Mouse (Mus musculus): Measurements from ENCODE around the gene Camta1. TPM values are rescaled to one million over a fixed set of nuclear protein-coding genes. Genes with fewer than 3 reads are reported as not detected.
A peak's percentile ranks its signal among the peaks of the same experiment; 100 is the strongest.

Camta1 gene
- polyA plus RNA-seq, 2 experiments, result 7.3 to 32.8 TPM

DNA sequence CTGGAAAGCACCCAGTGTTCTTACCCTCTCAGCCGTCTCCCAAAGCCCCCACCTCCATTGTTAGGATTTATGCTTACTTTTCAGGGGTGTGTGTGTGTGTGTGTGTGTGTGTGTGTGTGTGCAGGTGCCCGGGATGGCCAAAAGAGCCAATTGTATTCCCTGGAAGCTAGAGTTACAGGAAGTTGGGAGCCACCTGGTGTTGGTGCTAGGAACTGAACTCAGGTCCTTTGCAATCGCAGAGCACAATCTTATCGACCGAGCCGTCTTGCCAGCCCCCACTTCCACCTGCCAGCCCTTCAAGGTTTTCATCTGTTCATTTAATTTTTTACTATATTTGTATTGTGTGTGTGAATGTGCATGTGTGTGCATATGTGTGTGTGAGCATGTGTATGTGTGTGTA is 31.6 kb upstream of the Camta1 start:
- no peak overlapping the region for H3K4me2 ChIP-seq (ENCODE audit: low read depth)
- DNase-seq (ENCODE audit: low read depth in 3 of 3, low spot score in 3 of 3), result no peak
- 56% methylated on average over 6 of the region's 6 CpGs for WGBS (ENCODE audit: insufficient replicate concordance)
- no peaks in the 10 kb centered on the region for H3K27me3 ChIP-seq (ENCODE audit: control insufficient read depth, insufficient read depth, low read length)
- no peak for ATAC-seq (ENCODE audit: insufficient read depth)
- H3K9me3 ChIP-seq (ENCODE audit: control insufficient read depth, low read length), result no peaks in the 10 kb centered on the region
- TF ChIP-seq CTCF (IDR thresholded peaks at IDR 0.05; ENCODE audit: low read depth), result peak; percentile 26; the same call in 1 of the 2 replicates
- no peak for TF ChIP-seq EP300 (IDR thresholded peaks at IDR 0.05; ENCODE audit: low read depth)
- H3K36me3 ChIP-seq (replicated peaks; ENCODE audit: control insufficient read depth, insufficient read depth, low read depth), result no peaks in the 10 kb centered on the region
- H3K4me1 ChIP-seq (replicated peaks; ENCODE audit: control insufficient read depth in 2 of 2, insufficient read depth in 2 of 2, low read length in 1 of 2), result no peaks in the 10 kb centered on the region
- H3K9ac ChIP-seq (replicated peaks), result no peak overlapping the region
- no peak overlapping the region for H3K27ac ChIP-seq
- no peak overlapping the region for H3K4me3 ChIP-seq (ENCODE audit: insufficient read depth in 1 of 2, low read depth in 2 of 2, low read length in 2 of 2)

DNA sequence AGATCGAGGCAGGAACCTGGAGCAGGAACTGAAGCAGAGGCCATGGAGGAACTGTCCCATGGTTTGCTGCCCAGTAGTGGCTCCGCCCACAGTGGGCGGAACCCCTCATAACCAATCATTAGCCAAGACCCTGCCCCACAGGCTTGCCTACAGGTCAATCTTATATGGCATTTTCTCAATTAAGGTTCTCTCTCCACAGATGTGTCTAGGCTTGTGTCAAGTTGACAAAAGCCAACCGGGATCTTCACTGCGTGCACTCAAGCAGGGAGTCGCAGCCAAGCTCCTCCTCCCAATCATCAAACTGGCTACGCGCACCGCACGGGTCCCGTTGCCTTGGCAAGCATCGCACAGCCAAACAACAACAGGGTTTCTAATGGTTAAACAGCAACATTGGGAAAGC is 19.9 kb upstream of the Camta1 start:
- WGBS (ENCODE audit: insufficient replicate concordance), result 85% methylated on average over 12 of the region's 12 CpGs
- Histone ChIP-seq H3K4me3 (ENCODE audit: insufficient read depth in 1 of 2, low read depth in 2 of 2, low read length in 2 of 2) (no peak overlapping the region), H3K27me3 (ENCODE audit: control insufficient read depth, insufficient read depth, low read length) (no peaks in the 10 kb centered on the region; the same call in 1 of the 2 replicates), H3K4me2 (ENCODE audit: low read depth) (no peak overlapping the region), H3K36me3 (replicated peaks; ENCODE audit: control insufficient read depth, insufficient read depth, low read depth) (no peaks in the 10 kb centered on the region), H3K9ac (replicated peaks) (no peak overlapping the region), H3K9me3 (ENCODE audit: control insufficient read depth, low read length) (no peaks in the 10 kb centered on the region; the same call in 1 of the 2 replicates), H3K4me1 (replicated peaks; ENCODE audit: control insufficient read depth in 2 of 2, insufficient read depth in 2 of 2, low read length in 1 of 2) (no peaks in the 10 kb centered on the region), H3K27ac (no peak overlapping the region)
- ATAC-seq (ENCODE audit: insufficient read depth), result no peak
- TF ChIP-seq CTCF (IDR thresholded peaks at IDR 0.05; ENCODE audit: low read depth), result no peak
- no peak for TF ChIP-seq EP300 (IDR thresholded peaks at IDR 0.05; ENCODE audit: low read depth)
- DNase-seq (ENCODE audit: low read depth in 3 of 3, low spot score in 3 of 3), result no peak

- H3K36me3 ChIP-seq (replicated peaks; ENCODE audit: control insufficient read depth, insufficient read depth, low read depth), result no peaks in the 10 kb centered on the region
- H3K9me3 ChIP-seq (ENCODE audit: control insufficient read depth, low read length), result no peaks in the 10 kb centered on the region; the same call in 1 of the 2 replicates
- no peak overlapping the region for H3K4me3 ChIP-seq (ENCODE audit: insufficient read depth in 1 of 2, low read depth in 2 of 2, low read length in 2 of 2)
- no peak overlapping the region for H3K9ac ChIP-seq (replicated peaks)
- H3K27me3 ChIP-seq (ENCODE audit: control insufficient read depth, insufficient read depth, low read length), result no peaks in the 10 kb centered on the region; the same call in 1 of the 2 replicates
- ATAC-seq (ENCODE audit: insufficient read depth) (no peak), DNase-seq (ENCODE audit: low read depth in 3 of 3, low spot score in 3 of 3) (no peak)
- no peaks in the 10 kb centered on the region for H3K4me1 ChIP-seq (replicated peaks; ENCODE audit: control insufficient read depth in 2 of 2, insufficient read depth in 2 of 2, low read length in 1 of 2)
- WGBS (ENCODE audit: insufficient replicate concordance), result 64% methylated on average over 5 of the region's 5 CpGs
- TF ChIP-seq CTCF (IDR thresholded peaks at IDR 0.05; ENCODE audit: low read depth) (peak; percentile 60), EP300 (IDR thresholded peaks at IDR 0.05; ENCODE audit: low read depth) (no peak)
- H3K27ac ChIP-seq, result no peak overlapping the region
- H3K4me2 ChIP-seq (ENCODE audit: low read depth), result no peak overlapping the region
Measured at GRCm38 (mm10) chr4:151880044-151880690, 18.5 kb upstream of the Camta1 start.

- Histone ChIP-seq H3K9ac (replicated peaks) (no peak overlapping the region), H3K9me3 (ENCODE audit: control insufficient read depth, low read length) (no peaks in the 10 kb centered on the region; the same call in 1 of the 2 replicates), H3K27me3 (ENCODE audit: control insufficient read depth, insufficient read depth, low read length) (peaks cover 2% of the 10 kb centered on the region; the same call in 1 of the 2 replicates), H3K4me2 (ENCODE audit: low read depth) (no peak overlapping the region), H3K27ac (no peak overlapping the region), H3K4me1 (replicated peaks; ENCODE audit: control insufficient read depth in 2 of 2, insufficient read depth in 2 of 2, low read length in 1 of 2) (no peaks in the 10 kb centered on the region), H3K36me3 (replicated peaks; ENCODE audit: control insufficient read depth, insufficient read depth, low read depth) (no peaks in the 10 kb centered on the region), H3K4me3 (ENCODE audit: insufficient read depth in 1 of 2, low read depth in 2 of 2, low read length in 2 of 2) (no peak overlapping the region)
- no peak for ATAC-seq (ENCODE audit: insufficient read depth)
- DNase-seq (ENCODE audit: low read depth in 3 of 3, low spot score in 3 of 3), result no peak
- no peak for TF ChIP-seq CTCF (IDR thresholded peaks at IDR 0.05; ENCODE audit: low read depth)
- no peak for TF ChIP-seq EP300 (IDR thresholded peaks at IDR 0.05; ENCODE audit: low read depth)
- WGBS (ENCODE audit: insufficient replicate concordance), result 38% methylated on average over 14 of the region's 14 CpGs
Measured at GRCm38 (mm10) chr4:151876400-151876799, 14.7 kb upstream of the Camta1 start.

DNA sequence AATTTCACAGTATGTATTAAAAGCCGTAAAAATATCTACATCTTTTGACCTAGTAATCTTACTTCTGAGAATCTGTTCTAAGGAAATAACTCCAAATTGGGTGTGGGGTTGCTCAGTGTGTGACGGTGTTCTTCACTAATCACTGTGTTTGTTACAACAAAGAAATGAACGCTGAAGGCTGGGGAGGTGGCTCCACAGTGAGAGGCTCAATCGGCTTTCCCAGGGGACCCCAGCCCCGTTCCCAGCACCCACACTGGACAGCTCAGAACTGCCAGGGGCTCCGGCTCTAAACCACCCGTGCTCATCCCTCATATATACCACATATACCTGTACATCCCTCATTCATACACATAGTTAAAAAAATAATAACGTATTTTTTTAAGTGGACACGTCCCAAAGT is 1.8 kb upstream of the Camta1 start:
- H3K27me3 ChIP-seq (ENCODE audit: control insufficient read depth, insufficient read depth, low read length), result no peaks in the 10 kb centered on the region
- no peaks in the 10 kb centered on the region for H3K9me3 ChIP-seq (ENCODE audit: control insufficient read depth, low read length)
- H3K4me2 ChIP-seq (ENCODE audit: low read depth), result peak overlapping the region; percentile 78
- ATAC-seq (ENCODE audit: insufficient read depth) (no peak), DNase-seq (ENCODE audit: low read depth in 3 of 3, low spot score in 3 of 3) (no peak)
- H3K36me3 ChIP-seq (replicated peaks; ENCODE audit: control insufficient read depth, insufficient read depth, low read depth), result no peaks in the 10 kb centered on the region
- 55% methylated on average over 9 of the region's 9 CpGs for WGBS (ENCODE audit: insufficient replicate concordance)
- TF ChIP-seq EP300 (IDR thresholded peaks at IDR 0.05; ENCODE audit: low read depth) (no peak), CTCF (IDR thresholded peaks at IDR 0.05; ENCODE audit: low read depth) (no peak)
- no peak overlapping the region for H3K9ac ChIP-seq (replicated peaks)
- peaks cover 24 to 27% of the 10 kb centered on the region in 2 experiments for H3K4me1 ChIP-seq (replicated peaks; ENCODE audit: control insufficient read depth in 2 of 2, insufficient read depth in 2 of 2, low read length in 1 of 2)
- H3K4me3 ChIP-seq (ENCODE audit: insufficient read depth in 1 of 2, low read depth in 2 of 2, low read length in 2 of 2), result peak overlapping the region in 1 of 2 experiments; percentile 68; a peak in 2 of 4 replicates
- H3K27ac ChIP-seq, result no peak overlapping the region
